Mouse (Mus musculus) erythroblast, embryonic 14.5 days (primary cell): Measurements from ENCODE around the gene Eno2. TPM values are rescaled to one million over a fixed set of nuclear protein-coding genes. Genes with fewer than 3 reads are reported as not detected.
"Not testable (repeated sequence)": the region's sequence is repeated elsewhere in the genome, so short reads cannot be mapped to it uniquely, and the experiment has no call there.

Experiments
- H3K27me3 ChIP-seq: 2 replicates; pipeline ENCODE4 v1.6.1; 2012; ENCODE audit warnings: inconsistent platforms; ENCODE audit not compliant: control insufficient read depth
- H3K36me3 ChIP-seq: 2 replicates; pipeline ENCODE4 v1.6.1; 2012; ENCODE audit warnings: mild to moderate bottlenecking, inconsistent platforms; ENCODE audit not compliant: control insufficient read depth
- H3K4me1 ChIP-seq: 2 replicates; pipeline ENCODE4 v1.6.1; 2012; ENCODE audit warnings: inconsistent platforms; ENCODE audit not compliant: control insufficient read depth
- H3K4me3 ChIP-seq: replicated peaks from 2 replicates; pipeline ENCODE3; 2012; ENCODE audit warnings: moderate library complexity, mild to moderate bottlenecking, inconsistent platforms
- H3K9me3 ChIP-seq: 2 replicates; pipeline ENCODE4 v1.6.1; 2012; ENCODE audit warnings: low read length, inconsistent platforms, mixed read lengths; ENCODE audit not compliant: control insufficient read depth
- GATA1 ChIP-seq: IDR thresholded peaks from 2 replicates; pipeline ENCODE4 v1.6.1; 2012; ENCODE audit warnings: low read length, inconsistent platforms, mixed read lengths
- TAL1 ChIP-seq: IDR thresholded peaks from 3 replicates; pipeline ENCODE4 v1.6.1; 2012; ENCODE audit warnings: low read length, inconsistent platforms, mixed read lengths
- polyA plus RNA-seq: library from polyadenylated mRNA; stranded (reverse); fragments of >175 nt; gene quantifications from 2 replicates; pipeline ENCODE4 v1.2.3, GENCODE M21; 2012

Eno2 gene
- polyA plus RNA-seq, 1 experiment = not detected

DNA sequence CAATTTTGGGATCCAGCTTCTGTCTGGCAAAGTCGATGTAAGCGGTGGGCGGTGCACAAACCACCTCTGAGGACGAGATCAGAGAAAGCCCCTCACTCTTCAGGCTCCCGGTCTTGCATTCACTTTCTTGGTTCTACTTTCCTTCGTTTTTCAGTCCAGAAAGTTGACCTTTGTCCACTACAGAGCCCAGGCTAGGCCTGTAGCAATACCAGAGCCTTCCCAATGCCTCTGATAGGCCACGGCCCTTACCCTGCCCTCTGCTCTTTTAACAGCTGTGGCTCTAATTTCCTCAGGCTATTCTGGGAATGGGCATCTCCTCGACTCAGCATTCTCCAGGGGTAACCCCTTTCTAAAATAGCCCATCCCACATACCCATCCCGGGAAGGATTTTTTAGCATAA is 43.4 kb upstream of the Eno2 start:
- peaks cover 66% of the 10 kb centered on the region for H3K4me1 ChIP-seq
- no peaks in the 10 kb centered on the region for H3K27me3 ChIP-seq
- TF ChIP-seq TAL1 = no peak
- TF ChIP-seq GATA1 = no peak
- H3K36me3 ChIP-seq = peaks cover 64% of the 10 kb centered on the region
- peak overlapping the region; percentile 84 for H3K4me3 ChIP-seq
- H3K9me3 ChIP-seq = no peaks in the 10 kb centered on the region

DNA sequence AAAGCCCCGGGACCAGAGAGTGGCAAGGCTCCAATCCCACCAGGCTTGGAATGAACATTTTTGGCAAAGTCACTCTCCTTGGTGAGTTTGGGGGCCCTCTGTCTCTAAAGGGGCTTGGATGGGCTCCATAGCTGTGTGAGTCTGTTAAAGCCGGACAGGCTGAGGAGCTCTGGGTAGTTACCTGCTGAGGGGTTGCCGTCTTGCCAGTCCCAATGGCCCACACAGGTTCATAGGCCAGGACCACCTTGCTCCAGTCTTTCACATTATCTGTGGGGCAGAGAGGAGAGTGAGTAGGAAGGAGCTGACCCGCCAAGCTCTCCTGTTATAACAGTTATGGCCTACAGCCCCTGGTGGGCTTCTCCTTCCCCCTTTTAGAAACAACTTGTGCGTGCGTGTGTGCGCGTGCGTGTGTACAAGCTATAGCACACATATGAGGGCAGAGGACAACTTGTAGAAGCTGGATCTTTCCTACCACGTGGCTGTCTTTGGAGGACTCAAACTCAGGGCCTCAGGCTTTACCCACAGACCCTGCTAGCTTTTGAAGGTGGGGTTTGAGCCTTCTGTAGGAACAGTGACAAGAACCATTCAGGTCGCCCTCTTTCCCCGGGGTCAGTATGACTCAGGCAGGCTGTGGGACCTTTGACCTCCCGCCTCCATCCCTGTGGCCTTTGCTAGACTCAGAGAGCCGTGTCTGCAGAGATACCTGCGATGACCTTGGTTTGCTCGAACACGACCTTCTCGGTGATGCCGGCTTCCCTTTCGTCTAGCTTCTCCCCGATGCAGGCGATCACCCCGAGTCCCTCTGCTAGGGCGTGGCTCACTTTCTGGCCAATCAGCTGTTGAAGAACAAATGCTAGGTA is 42.5 kb upstream of the Eno2 start:
- peaks cover 70% of the 10 kb centered on the region for H3K4me1 ChIP-seq
- peaks cover 54% of the 10 kb centered on the region for H3K36me3 ChIP-seq
- H3K4me3 ChIP-seq = peak overlapping the region; percentile 84
- TF ChIP-seq TAL1 (no peak), GATA1 (no peak)
- no peaks in the 10 kb centered on the region for H3K27me3 ChIP-seq
- H3K9me3 ChIP-seq = no peaks in the 10 kb centered on the region

GRCm38 (mm10) chr6:124811403-124811665 is 41.9 kb upstream of the Eno2 start:
- Histone ChIP-seq H3K4me3 (no peak overlapping the region), H3K36me3 (peaks cover 48% of the 10 kb centered on the region), H3K4me1 (peaks cover 75% of the 10 kb centered on the region), H3K9me3 (no peaks in the 10 kb centered on the region), H3K27me3 (no peaks in the 10 kb centered on the region)
- no peak for TF ChIP-seq TAL1
- TF ChIP-seq GATA1 = no peak

DNA sequence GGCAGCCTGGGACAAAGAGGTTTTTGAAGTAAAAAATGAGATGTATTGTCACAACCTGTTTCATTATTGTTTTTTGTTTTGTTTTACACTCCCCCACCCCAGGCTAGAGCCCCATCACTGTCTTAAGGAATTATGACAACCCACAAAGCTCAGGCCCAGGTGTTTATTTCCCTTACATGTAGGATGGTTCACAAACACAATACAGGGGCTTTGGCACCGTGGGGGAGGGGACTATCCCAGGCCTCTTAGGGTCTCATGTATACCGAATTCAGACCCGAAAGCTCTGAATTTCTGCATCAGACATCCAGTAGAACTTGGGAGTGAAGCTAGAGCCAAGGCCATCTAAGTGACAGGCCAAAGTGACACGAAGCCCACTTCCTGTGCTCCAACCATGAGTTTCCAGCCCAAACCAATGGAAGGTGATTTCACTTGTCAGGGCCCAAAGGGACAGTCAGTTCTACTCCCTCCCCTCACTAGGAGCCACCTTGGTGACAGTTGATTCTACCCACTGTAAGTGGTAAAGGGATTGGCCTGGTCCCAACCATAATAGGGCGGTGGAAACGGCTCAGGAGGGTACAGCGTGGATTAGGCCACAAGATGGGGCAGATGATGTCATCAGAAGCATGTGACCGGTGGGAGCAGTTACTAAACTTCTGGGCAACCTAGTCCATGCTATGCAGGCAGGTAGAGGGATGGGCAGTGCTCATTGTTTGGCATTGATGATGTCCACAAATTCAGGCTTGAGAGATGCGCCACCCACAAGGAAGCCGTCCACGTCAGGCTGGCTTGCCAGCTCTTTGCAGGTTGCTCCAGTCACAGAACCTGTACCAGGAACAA is 41.3 kb upstream of the Eno2 start:
- not testable (repeated sequence) for H3K4me3 ChIP-seq, H3K9me3 ChIP-seq, H3K27me3 ChIP-seq
- H3K4me1 ChIP-seq = peaks cover 80% of the 10 kb centered on the region
- H3K36me3 ChIP-seq = peaks cover 43% of the 10 kb centered on the region

DNA sequence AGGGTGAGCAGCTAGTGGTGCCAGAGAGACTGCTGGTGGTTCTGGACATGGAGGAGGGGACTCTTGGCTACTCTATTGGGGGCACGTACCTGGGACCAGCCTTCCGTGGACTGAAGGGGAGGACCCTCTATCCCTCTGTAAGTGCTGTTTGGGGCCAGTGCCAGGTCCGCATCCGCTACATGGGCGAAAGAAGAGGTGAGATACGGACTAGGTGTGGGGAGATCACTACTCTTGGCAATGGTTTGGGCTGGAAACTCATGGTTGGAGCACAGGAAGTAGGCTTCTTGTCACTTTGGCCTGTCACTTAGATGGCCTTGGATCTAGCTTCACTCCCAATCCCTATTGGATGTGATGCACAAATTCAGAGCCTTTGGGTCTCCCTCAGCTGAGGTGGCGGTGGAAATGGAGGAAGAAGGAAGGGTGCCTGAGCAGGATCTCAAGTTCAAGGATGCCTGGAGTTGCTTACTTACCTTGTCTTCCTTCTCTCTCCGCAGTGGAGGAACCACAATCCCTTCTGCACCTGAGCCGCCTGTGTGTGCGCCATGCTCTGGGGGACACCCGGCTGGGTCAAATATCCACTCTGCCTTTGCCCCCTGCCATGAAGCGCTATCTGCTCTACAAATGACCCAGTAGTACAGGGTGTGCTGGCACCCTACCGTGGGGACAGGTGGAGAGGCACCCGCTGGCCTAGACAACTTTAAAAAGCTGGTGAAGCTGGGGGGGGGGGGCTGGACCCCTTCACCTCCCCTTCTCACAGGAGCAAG is 40.5 kb upstream of the Eno2 start:
- Histone ChIP-seq H3K36me3 (peaks cover 35% of the 10 kb centered on the region), H3K4me3 (peak overlapping the region; percentile 72), H3K27me3 (no peaks in the 10 kb centered on the region), H3K9me3 (no peaks in the 10 kb centered on the region), H3K4me1 (peaks cover 85% of the 10 kb centered on the region)
- TF ChIP-seq TAL1 (no peak), GATA1 (no peak)

GRCm38 (mm10) chr6:124809052-124809774 is 39.7 kb upstream of the Eno2 start:
- Histone ChIP-seq H3K36me3 (peaks cover 33% of the 10 kb centered on the region), H3K27me3 (no peaks in the 10 kb centered on the region), H3K4me1 (peaks cover 79% of the 10 kb centered on the region), H3K9me3 (no peaks in the 10 kb centered on the region), H3K4me3 (peak overlapping the region; percentile 72)
- TF ChIP-seq GATA1 (no peak), TAL1 (no peak)

DNA sequence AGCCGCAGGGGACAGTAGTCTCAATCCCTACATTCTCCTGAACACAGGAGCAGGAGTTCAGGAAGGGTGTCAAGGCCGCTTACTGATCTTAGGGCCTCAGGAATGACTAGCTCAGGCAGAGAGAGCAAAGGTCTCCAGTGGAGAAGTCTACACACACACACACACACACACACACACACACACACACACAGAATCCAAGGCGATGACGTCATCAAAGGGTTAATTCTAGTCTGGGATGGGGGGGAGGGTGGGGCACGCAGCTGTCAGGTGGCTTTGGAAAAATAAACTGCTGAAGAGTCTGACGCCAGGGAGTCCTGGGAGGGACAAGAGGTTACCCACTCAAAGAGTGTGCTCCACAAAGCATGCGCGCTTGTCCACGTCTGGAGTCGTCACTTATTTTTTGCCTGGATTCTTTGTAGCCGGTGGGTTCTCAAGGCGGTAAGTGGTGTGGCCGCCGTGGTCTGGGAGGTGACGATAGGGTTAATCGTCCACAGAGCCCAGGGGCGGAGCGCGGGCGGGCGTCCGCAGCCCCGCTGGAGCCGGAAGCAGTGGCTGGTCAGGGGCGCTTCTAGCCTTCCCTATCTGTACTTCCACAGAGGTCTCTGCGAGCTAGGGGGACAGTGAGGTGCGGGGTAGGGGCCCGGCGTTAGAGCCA is 39.0 kb upstream of the Eno2 start, which contains the start of gene Spsb2:
Gene Spsb2, plus strand, starts transcription at position 304 of the 655 bp plus-strand sequence.
- TF ChIP-seq TAL1 (no peak), GATA1 (no peak)
- Histone ChIP-seq H3K4me1 (peaks cover 73% of the 10 kb centered on the region), H3K27me3 (no peaks in the 10 kb centered on the region), H3K36me3 (peaks cover 33% of the 10 kb centered on the region), H3K9me3 (no peaks in the 10 kb centered on the region), H3K4me3 (peak within 1 kb of the TSS; percentile 72)

- peaks cover 33% of the 10 kb centered on the region for H3K36me3 ChIP-seq
- TF ChIP-seq TAL1 (no peak), GATA1 (no peak)
- H3K4me1 ChIP-seq = peaks cover 67% of the 10 kb centered on the region
- peak overlapping the region; percentile 72 for H3K4me3 ChIP-seq
- H3K27me3 ChIP-seq = no peaks in the 10 kb centered on the region; the same call in 1 of the 2 replicates
- H3K9me3 ChIP-seq = no peaks in the 10 kb centered on the region
Measured at GRCm38 (mm10) chr6:124807986-124808357, 38.5 kb upstream of the Eno2 start.
